Mouse (Mus musculus): ENCODE results near the gene Crybb3. TPM values are rescaled to one million over a fixed set of nuclear protein-coding genes. Genes with fewer than 3 reads are reported as not detected.

Crybb3 gene
- total and polyA plus RNA-seq, 3 experiments: not detected

DNA sequence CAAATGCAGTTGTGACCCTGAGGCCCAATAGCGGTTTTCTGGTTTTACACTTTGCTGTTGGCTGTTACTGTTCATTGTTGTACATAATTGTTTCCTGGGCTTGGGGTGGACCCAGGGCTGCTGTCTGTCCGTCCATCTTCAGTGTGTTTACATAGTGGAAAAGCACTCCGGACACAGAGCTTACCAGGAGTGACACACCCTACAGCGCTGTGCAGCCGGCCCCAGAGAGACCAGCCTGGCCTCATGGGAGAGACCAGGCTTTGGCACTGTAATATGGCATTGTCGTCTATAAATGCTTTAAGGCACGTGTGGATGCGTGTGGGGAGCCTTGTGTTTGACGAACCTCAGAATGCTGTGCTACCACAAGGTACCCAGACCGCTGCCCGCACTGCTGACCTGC lies 19.0 kb upstream of the Crybb3 start:
- in situ Hi-C loops (cut with MboI; ENCODE audit: low pct_ligation_motif_present, low pct_unique_long_range_greater_than_20kb, low sequenced_read_pairs) (no loop called here), dilution Hi-C loops (cut with MboI; ENCODE audit: extremely low pct_ligation_motif_present, extremely low pct_unique_long_range_greater_than_20kb, low sequenced_read_pairs) (no loop called here)
- no peak overlapping the region for H3K4me2 ChIP-seq (ENCODE audit: insufficient read depth, low read depth, poor library complexity, severe bottlenecking)
- H3K27ac ChIP-seq (ENCODE audit: insufficient read depth, low read depth): no peak overlapping the region
- H3K79me2 ChIP-seq (replicated peaks; ENCODE audit: control insufficient read depth, extremely low read depth, insufficient read depth, poor library complexity, severe bottlenecking): no peaks in the 10 kb centered on the region
- no peak for DNase-seq (ENCODE audit: extremely low read depth)
- no peaks in the 10 kb centered on the region for H3K27me3 ChIP-seq (replicated peaks)
- TF ChIP-seq POLR2A (IDR thresholded peaks at IDR 0.05; ENCODE audit: low read depth, low read length) (no peak), MEF2A (IDR thresholded peaks at IDR 0.05; ENCODE audit: borderline replicate concordance, low read depth, low read length) (no peak), NRF1 (IDR thresholded peaks at IDR 0.05; ENCODE audit: low read depth, low read length) (no peak), JUND (conservative IDR thresholded peaks at IDR 0.05; ENCODE audit: low read depth, low read length) (no peak), GABPA (IDR thresholded peaks at IDR 0.05; ENCODE audit: insufficient replicate concordance, low read depth, low read length) (no peak), PAX5 (IDR thresholded peaks at IDR 0.05; ENCODE audit: low read length) (no peak), SMC3 (IDR thresholded peaks at IDR 0.05; ENCODE audit: low read depth, low read length) (no peak), ZMIZ1 (IDR thresholded peaks at IDR 0.05; ENCODE audit: low read depth, low read length) (no peak), SIN3A (IDR thresholded peaks at IDR 0.05; ENCODE audit: low read length) (no peak), ETS1 (conservative IDR thresholded peaks at IDR 0.05; ENCODE audit: low read depth, low read length) (no peak), MXI1 (IDR thresholded peaks at IDR 0.05; ENCODE audit: low read depth, low read length) (no peak), JUN (IDR thresholded peaks at IDR 0.05; ENCODE audit: insufficient read depth, low read depth, low read length) (no peak)
- H3K9ac ChIP-seq (ENCODE audit: insufficient read depth, low read depth): no peak overlapping the region
- H3K36me3 ChIP-seq (replicated peaks in 1 of 2; ENCODE audit: control insufficient read depth in 1 of 2, insufficient read depth in 1 of 2, low read length in 1 of 2): peaks cover 0 to 52% of the 10 kb centered on the region in 2 experiments
- H3K4me3 ChIP-seq (replicated peaks in 1 of 3; ENCODE audit: low read depth in 2 of 3, low read length in 2 of 3, poor library complexity in 1 of 3): no peak overlapping the region
- H3K9me3 ChIP-seq (replicated peaks; ENCODE audit: low read length): no peaks in the 10 kb centered on the region
- peaks cover 4 to 21% of the 10 kb centered on the region in 2 experiments; a peak in 3 of 4 replicates for H3K4me1 ChIP-seq (ENCODE audit: control insufficient read depth in 1 of 2, insufficient read depth in 2 of 2)

GRCm38 (mm10) chr5:113099546-113099945 lies 18.2 kb upstream of the Crybb3 start:
- in situ Hi-C loops (cut with MboI; ENCODE audit: low pct_ligation_motif_present, low pct_unique_long_range_greater_than_20kb, low sequenced_read_pairs): no loop called here
- Histone ChIP-seq H3K9me3 (replicated peaks; ENCODE audit: low read length) (no peaks in the 10 kb centered on the region), H3K27ac (ENCODE audit: insufficient read depth, low read depth) (no peak overlapping the region), H3K36me3 (replicated peaks in 1 of 2; ENCODE audit: control insufficient read depth in 1 of 2, insufficient read depth in 1 of 2, low read length in 1 of 2) (peaks cover 0 to 59% of the 10 kb centered on the region in 2 experiments), H3K4me1 (ENCODE audit: control insufficient read depth in 1 of 2, insufficient read depth in 2 of 2) (peaks cover 4 to 15% of the 10 kb centered on the region in 2 experiments; a peak in 3 of 4 replicates), H3K27me3 (replicated peaks) (no peaks in the 10 kb centered on the region), H3K9ac (ENCODE audit: insufficient read depth, low read depth) (no peak overlapping the region), H3K4me2 (ENCODE audit: insufficient read depth, low read depth, poor library complexity, severe bottlenecking) (no peak overlapping the region), H3K4me3 (replicated peaks in 1 of 3; ENCODE audit: low read depth in 2 of 3, low read length in 2 of 3, poor library complexity in 1 of 3) (no peak overlapping the region), H3K79me2 (replicated peaks; ENCODE audit: control insufficient read depth, extremely low read depth, insufficient read depth, poor library complexity, severe bottlenecking) (no peaks in the 10 kb centered on the region)
- no peak for TF ChIP-seq MXI1 (IDR thresholded peaks at IDR 0.05; ENCODE audit: low read depth, low read length)
- peak; percentile 96 for TF ChIP-seq RAD21 (IDR thresholded peaks at IDR 0.05; ENCODE audit: low read depth, low read length)
- peak; percentile 61; the same call in 1 of the 2 replicates for TF ChIP-seq NELFE (IDR thresholded peaks at IDR 0.05; ENCODE audit: low read depth, low read length)
- peak; percentile 99 to 100 for TF ChIP-seq CTCF (conservative IDR thresholded peaks at IDR 0.05 in 1 of 2, IDR thresholded peaks at IDR 0.05 in 1 of 2; ENCODE audit: low read depth in 2 of 2, low read length in 2 of 2)
- peak; percentile 99 for TF ChIP-seq SMC3 (IDR thresholded peaks at IDR 0.05; ENCODE audit: low read depth, low read length)
- TF ChIP-seq ZC3H11A (IDR thresholded peaks at IDR 0.05; ENCODE audit: low read depth, low read length): peak; percentile 90
- dilution Hi-C loops (cut with MboI; ENCODE audit: extremely low pct_ligation_motif_present, extremely low pct_unique_long_range_greater_than_20kb, low sequenced_read_pairs): loop anchor here (25.0 kb wide), 1 partner anchor 88 kb away; no protein-coding TSS in a partner anchor
- peak; percentile 82 for DNase-seq (ENCODE audit: extremely low read depth)
